8 mouse cellular contexts compared by ENCODE assay signal in the genomic region with DNA sequence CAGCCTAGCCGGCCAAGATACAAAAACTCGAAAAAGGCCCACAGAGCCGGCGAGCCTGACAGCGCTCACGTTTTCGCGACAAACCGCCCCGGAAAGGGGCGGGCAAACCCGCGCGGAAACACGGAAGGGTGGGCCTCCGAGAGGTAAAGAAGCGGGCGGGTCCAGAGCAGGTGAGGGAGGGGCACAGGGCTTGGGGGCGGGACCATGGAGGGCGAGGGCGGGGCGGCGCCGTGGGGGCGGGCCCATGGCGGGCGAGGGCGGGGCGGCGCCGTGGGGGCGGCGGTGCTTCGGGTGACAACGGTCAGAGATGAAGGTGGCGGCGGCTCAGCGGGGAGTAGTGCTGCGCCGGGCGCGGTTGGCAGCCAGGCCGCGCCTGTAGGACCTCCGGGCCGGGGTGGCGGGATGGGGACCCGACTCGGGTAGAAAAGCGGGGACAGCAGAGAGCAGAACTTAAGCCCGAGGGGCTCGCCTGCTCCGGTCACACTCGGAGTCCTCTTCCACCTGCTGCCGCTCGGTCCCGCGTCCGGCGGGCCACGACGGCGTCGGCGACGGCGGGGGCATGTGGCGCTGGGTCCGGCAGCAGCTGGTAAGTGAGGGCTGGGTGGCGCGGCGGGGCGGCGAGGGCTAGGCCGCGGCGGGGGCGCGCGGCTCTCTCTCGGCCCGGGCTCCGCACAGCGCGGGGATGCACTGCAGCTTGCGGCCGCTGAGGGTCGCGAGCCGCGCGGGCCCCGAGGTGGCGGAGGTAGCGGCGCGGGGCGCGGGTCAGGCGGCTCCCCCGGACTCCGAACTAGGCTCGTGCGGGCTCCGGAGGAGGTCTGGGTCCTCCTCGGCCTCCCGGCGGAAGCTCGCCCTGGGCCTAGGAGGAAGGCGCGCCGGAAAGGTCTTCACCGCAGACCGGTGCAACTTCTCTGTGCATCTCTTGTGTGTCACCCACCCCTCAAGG. TPM values are rescaled to one million over a fixed set of nuclear protein-coding genes. Genes with fewer than 3 reads are reported as not detected.
DNase-seq lines count a peak whose midpoint lies in the region; ATAC-seq and TF ChIP-seq lines count a peak whose summit lies in the region.

Atp11b (plus strand) TSS at position 282 of the 943 bp plus-strand sequence.

- peak; percentile 68 for DNase-seq in G1E (ENCODE audit: low spot score)
- DNase-seq in cerebellum, adult 11-12 months: peak; percentile 83
- DNase-seq in heart, postnatal 36 days: peak; percentile 79 to 82
- DNase-seq in layer of hippocampus, adult 8-10 months (ENCODE audit: low spot score in 2 of 2): peak; percentile 37 to 59
- DNase-seq in ovary, postnatal 10 days (ENCODE audit: low spot score): peak; percentile 61
- peak; percentile 89 to 91 for DNase-seq in thymus, postnatal 10 days (ENCODE audit: low spot score in 2 of 2)

- peak within 1 kb of the TSS; percentile 74 for H3K4me2 ChIP-seq in forebrain, embryonic 16.5 days (ENCODE audit: low read length)
- H3K4me2 ChIP-seq in lung, embryonic 16.5 days (ENCODE audit: low read depth, low read length): peak within 1 kb of the TSS; percentile 76

- H3K36me3 ChIP-seq in G1E (replicated peaks): peaks cover 10% of the 10 kb centered on the region
- no peaks in the 10 kb centered on the region for H3K36me3 ChIP-seq in forebrain, embryonic 16.5 days (ENCODE audit: control insufficient read depth, insufficient read depth)
- H3K36me3 ChIP-seq in lung, embryonic 16.5 days (ENCODE audit: control insufficient read depth, insufficient read depth, low read length): no peaks in the 10 kb centered on the region

- peak; percentile 83 for ATAC-seq in G1E (ENCODE audit: extremely low read depth, insufficient number of reproducible peaks, low FRiP score, poor library complexity, severe bottlenecking)
- ATAC-seq in forebrain, embryonic 16.5 days: peak; percentile 95
- ATAC-seq in lung, embryonic 16.5 days (ENCODE audit: low read depth): peak; percentile 94

- no peaks in the 10 kb centered on the region for H3K27me3 ChIP-seq in G1E (ENCODE audit: insufficient read depth, low read length)
- no peaks in the 10 kb centered on the region for H3K27me3 ChIP-seq in forebrain, embryonic 16.5 days (replicated peaks; ENCODE audit: control insufficient read depth, insufficient read depth, low read length)
- H3K27me3 ChIP-seq in lung, embryonic 16.5 days (ENCODE audit: control insufficient read depth, insufficient read depth, low read depth, low read length): no peaks in the 10 kb centered on the region

- peak within 1 kb of the TSS; percentile 86 for H3K9ac ChIP-seq in forebrain, embryonic 16.5 days (replicated peaks; ENCODE audit: low read depth, low read length)
- peak within 1 kb of the TSS; percentile 90 for H3K9ac ChIP-seq in lung, embryonic 16.5 days (ENCODE audit: low read length)

- under 1% methylated on average over 99 of the region's 114 CpGs for WGBS in forebrain, embryonic 16.5 days
- under 1% methylated on average over 70 of the region's 114 CpGs for WGBS in lung, embryonic 16.5 days

- TF ChIP-seq CTCF in G1E (IDR thresholded peaks at IDR 0.05; ENCODE audit: low read depth, low read length): no peak

- H3K27ac ChIP-seq in forebrain, embryonic 16.5 days (ENCODE audit: low read length): peak within 1 kb of the TSS; percentile 83
- peak within 1 kb of the TSS; percentile 95 for H3K27ac ChIP-seq in lung, embryonic 16.5 days (ENCODE audit: low read length)

- no peaks in the 10 kb centered on the region for H3K9me3 ChIP-seq in G1E (replicated peaks)
- no peaks in the 10 kb centered on the region for H3K9me3 ChIP-seq in forebrain, embryonic 16.5 days (ENCODE audit: control insufficient read depth, low read length)
- no peaks in the 10 kb centered on the region for H3K9me3 ChIP-seq in lung, embryonic 16.5 days (ENCODE audit: control insufficient read depth, low read length)

- intact Hi-C loops in heart, postnatal 36 days (cut with DNase I): loop anchor here (2.0 to 5.0 kb wide), 3 partner anchors 179 to 313 kb away; no protein-coding TSS in a partner anchor

- peaks cover 23% of the 10 kb centered on the region for H3K4me1 ChIP-seq in G1E (ENCODE audit: insufficient read depth, low read depth, low read length)
- peaks cover 3% of the 10 kb centered on the region for H3K4me1 ChIP-seq in forebrain, embryonic 16.5 days (replicated peaks; ENCODE audit: control insufficient read depth, insufficient read depth, low read length)
- no peaks in the 10 kb centered on the region; the same call in 1 of the 2 replicates for H3K4me1 ChIP-seq in lung, embryonic 16.5 days (replicated peaks; ENCODE audit: control insufficient read depth, insufficient read depth, low read length)

- peak within 1 kb of the TSS; percentile 96 for H3K4me3 ChIP-seq in G1E (ENCODE audit: low read depth, low read length)
- peak within 1 kb of the TSS; percentile 72 for H3K4me3 ChIP-seq in forebrain, embryonic 16.5 days (replicated peaks; ENCODE audit: low read length)
- H3K4me3 ChIP-seq in lung, embryonic 16.5 days (ENCODE audit: low read length): peak within 1 kb of the TSS; percentile 92

RNA-seq across cellular contexts. Expression of gene Atp11b, which starts in this region (rescaled TPM):
- total RNA-seq in G1E (2014; fragmentation: Nextera tagmentation) (167 and 207 TPM in 2 replicates), G1E (2017) (112 and 121 TPM in 2 replicates)
- 28.3 and 29.9 TPM in 2 replicates for polyA plus RNA-seq in G1E (2012)
- polyA plus RNA-seq in forebrain, embryonic 16.5 days (2015; fragmentation: Nextera tagmentation; extraction: Ambion mirVana): 34.4 and 36.9 TPM in 2 replicates
- total RNA-seq in heart, postnatal 36 days (2021): 10 to 100 TPM; 25.6 to 27.4 TPM
- total RNA-seq in layer of hippocampus, adult 8-10 months (2022): 100 to 1,000 TPM in 1 of 4 experiments, 10 to 100 TPM in 3; 78.9 to 101 (median 89.8) TPM
- 31.7 and 31.9 TPM in 2 replicates for polyA plus RNA-seq in lung, embryonic 16.5 days (2015; fragmentation: Nextera tagmentation; extraction: Ambion mirVana)

Comparison
In these comparisons a context has a peak if more than half of its experiments do, and no peak if none do; other contexts are left out.
1. Peak in every context shown above with its lines: DNase-seq, ATAC-seq, H3K4me3 ChIP-seq and H3K27ac ChIP-seq.